Mouse (Mus musculus): ENCODE measurements around the gene Arhgap44. TPM values are rescaled to one million over a fixed set of nuclear protein-coding genes. Genes with fewer than 3 reads are reported as not detected.

Arhgap44 gene
- total RNA-seq, 2 experiments from 2014 or later, result 18.3 to 21.0 TPM

GRCm38 (mm10) chr11:65090386-65090785, 72.4 kb downstream of the Arhgap44 start:
- intact Hi-C loops (cut with DNase I), result loop anchor here (5.0 kb wide), 1 partner anchor 587 kb away; no protein-coding TSS in a partner anchor
- DNase-seq, result no peak

GRCm38 (mm10) chr11:65089982-65090381, 72.8 kb downstream of the Arhgap44 start:
- intact Hi-C loops (cut with DNase I), result loop anchor here (5.0 kb wide), 2 partner anchors 72 to 587 kb away; partner anchors contain the start of gene Arhgap44
- no peak for DNase-seq

- DNase-seq, result no peak
- intact Hi-C loops (cut with DNase I), result loop anchor here (5.0 kb wide), 1 partner anchor 73 kb away; the partner anchor contains the start of gene Arhgap44
These were observed 73.5 kb downstream of the Arhgap44 start for GRCm38 (mm10) chr11:65089282-65089681.

GRCm38 (mm10) chr11:65088451-65089222, 74.1 kb downstream of the Arhgap44 start:
- DNase-seq, result peak; percentile 55 to 69
- intact Hi-C loops (cut with DNase I), result loop anchor here (5.0 kb wide), 1 partner anchor 74 kb away; the partner anchor contains the start of gene Arhgap44

GRCm38 (mm10) chr11:65080761-65081160, 82.0 kb downstream of the Arhgap44 start:
- DNase-seq, result peak in 1 of 2 experiments; percentile 18
- intact Hi-C loops (cut with DNase I), result no loop called here

GRCm38 (mm10) chr11:65080274-65080673, 82.5 kb downstream of the Arhgap44 start:
- no peak for DNase-seq
- intact Hi-C loops (cut with DNase I), result no loop called here

GRCm38 (mm10) chr11:65069609-65070008, 93.2 kb downstream of the Arhgap44 start:
- no peak for DNase-seq
- intact Hi-C loops (cut with DNase I), result no loop called here

GRCm38 (mm10) chr11:65069051-65069450, 93.7 kb downstream of the Arhgap44 start:
- intact Hi-C loops (cut with DNase I), result no loop called here
- DNase-seq, result no peak

- no peak for DNase-seq
- intact Hi-C loops (cut with DNase I), result no loop called here
These were observed 97.6 kb downstream of the Arhgap44 start for GRCm38 (mm10) chr11:65065201-65065600.

GRCm38 (mm10) chr11:65061437-65061836, 101.3 kb downstream of the Arhgap44 start:
- DNase-seq, result no peak
- intact Hi-C loops (cut with DNase I), result no loop called here

GRCm38 (mm10) chr11:65059531-65059930, 103.2 kb downstream of the Arhgap44 start:
- intact Hi-C loops (cut with DNase I), result no loop called here
- no peak for DNase-seq

- intact Hi-C loops (cut with DNase I), result no loop called here
- DNase-seq, result no peak
These were observed 104.4 kb downstream of the Arhgap44 start for GRCm38 (mm10) chr11:65058224-65058908.

- intact Hi-C loops (cut with DNase I), result no loop called here
- DNase-seq, result peak in 1 of 2 experiments; percentile 13
These were observed 107.2 kb downstream of the Arhgap44 start for GRCm38 (mm10) chr11:65055596-65055995.

GRCm38 (mm10) chr11:65054216-65054615, 108.5 kb downstream of the Arhgap44 start:
- intact Hi-C loops (cut with DNase I), result no loop called here
- DNase-seq, result no peak

- intact Hi-C loops (cut with DNase I), result no loop called here
- DNase-seq, result no peak
These were observed 111.9 kb downstream of the Arhgap44 start for GRCm38 (mm10) chr11:65050819-65051218.

- DNase-seq, result no peak
- intact Hi-C loops (cut with DNase I), result no loop called here
These were observed 113.7 kb downstream of the Arhgap44 start for GRCm38 (mm10) chr11:65049090-65049489.

GRCm38 (mm10) chr11:65040556-65040955, 122.2 kb downstream of the Arhgap44 start:
- intact Hi-C loops (cut with DNase I), result no loop called here
- no peak for DNase-seq

- peak in 1 of 2 experiments; percentile 8 for DNase-seq
- intact Hi-C loops (cut with DNase I), result no loop called here
These were observed 123.2 kb downstream of the Arhgap44 start for GRCm38 (mm10) chr11:65039517-65040095.

GRCm38 (mm10) chr11:65038996-65039395, 123.8 kb downstream of the Arhgap44 start:
- no peak for DNase-seq
- intact Hi-C loops (cut with DNase I), result no loop called here

GRCm38 (mm10) chr11:65032221-65032620, 130.5 kb downstream of the Arhgap44 start:
- DNase-seq, result no peak
- intact Hi-C loops (cut with DNase I), result no loop called here

GRCm38 (mm10) chr11:65030201-65030600, 132.6 kb downstream of the Arhgap44 start:
- intact Hi-C loops (cut with DNase I), result no loop called here
- DNase-seq, result no peak
